Mouse (Mus musculus) liver, embryonic 14.5 days (tissue): ENCODE results near the gene Ell.

Source experiments
- CTCF ChIP-seq: IDR thresholded peaks from 2 replicates; pipeline ENCODE4 v1.5.1; 2016; ENCODE audit warnings: antibody characterized with exemption, low read depth, control low read depth
- EP300 ChIP-seq: IDR thresholded peaks from 2 replicates; pipeline ENCODE4 v1.6.1; 2016; ENCODE audit warnings: antibody characterized with exemption, low read depth

DNA sequence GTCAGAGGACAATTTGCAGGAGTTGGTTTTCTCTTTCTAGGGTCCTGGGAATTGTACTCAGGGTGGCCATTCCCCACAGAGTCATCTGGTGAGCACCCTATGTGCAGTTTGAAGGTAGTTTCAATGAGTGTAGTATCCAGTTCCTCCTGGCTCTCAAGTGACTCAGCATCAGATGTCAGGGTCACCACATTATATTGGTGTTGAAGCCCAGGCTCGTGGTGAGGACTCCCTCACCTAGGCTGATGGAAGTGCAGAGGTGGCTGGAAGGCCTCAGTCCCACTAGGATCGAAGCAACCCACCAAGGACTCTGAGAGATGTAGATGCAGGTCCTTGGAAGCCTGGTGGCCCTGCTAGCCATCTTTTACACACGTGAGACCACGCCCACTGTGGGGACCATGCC is 7.2 kb downstream of the Ell start:
- TF ChIP-seq EP300 (no peak), CTCF (no peak)
